Mouse (Mus musculus) megakaryocyte, embryonic 14.5 days (primary cell): ENCODE results near the gene Ctss. TPM values are rescaled to one million over a fixed set of nuclear protein-coding genes. Genes with fewer than 3 reads are reported as not detected.

Source experiments
- H3K27me3 ChIP-seq: replicated peaks from 2 replicates; pipeline ENCODE3; 2012; ENCODE audit warnings: inconsistent platforms
- H3K36me3 ChIP-seq: replicated peaks from 2 replicates; pipeline ENCODE3; 2012; ENCODE audit warnings: low read length, inconsistent platforms, mixed read lengths
- H3K4me1 ChIP-seq: 2 replicates; pipeline ENCODE4 v1.6.1; 2012; ENCODE audit warnings: inconsistent platforms
- H3K4me3 ChIP-seq: replicated peaks from 2 replicates; pipeline ENCODE3; 2012; ENCODE audit warnings: moderate library complexity, mild to moderate bottlenecking, inconsistent platforms
- H3K9me3 ChIP-seq: 2 replicates; pipeline ENCODE4 v1.6.1; 2012; ENCODE audit warnings: inconsistent platforms
- FLI1 ChIP-seq: IDR thresholded peaks from 2 replicates; pipeline ENCODE4 v1.6.1; 2012; ENCODE audit warnings: low read length, inconsistent platforms, mixed read lengths
- GATA1 ChIP-seq: IDR thresholded peaks from 3 replicates; pipeline ENCODE4 v1.6.1; 2012; ENCODE audit warnings: mixed read lengths, low read length, inconsistent platforms, borderline replicate concordance
- polyA plus RNA-seq: library from polyadenylated mRNA; stranded (reverse); fragments of >175 nt; gene quantifications from 2 replicates; pipeline ENCODE4 v1.2.3, GENCODE M21; 2012; ENCODE audit warnings: low replicate concordance; ENCODE audit not compliant: insufficient read depth

Ctss gene
- polyA plus RNA-seq, 1 experiment = 24.7 TPM

GRCm38 (mm10) chr3:95509348-95509747 is 17.2 kb upstream of the Ctss start:
- peaks cover 6% of the 10 kb centered on the region for H3K36me3 ChIP-seq
- no peak overlapping the region for H3K4me3 ChIP-seq
- 0 out of 2 replicates have a peak, but pooled peaks cover 4% of the 10 kb centered on the region for H3K9me3 ChIP-seq
- TF ChIP-seq FLI1 = no peak
- no peak for TF ChIP-seq GATA1
- H3K4me1 ChIP-seq = peaks cover 23% of the 10 kb centered on the region
- H3K27me3 ChIP-seq = no peaks in the 10 kb centered on the region

GRCm38 (mm10) chr3:95511611-95512180 is 14.9 kb upstream of the Ctss start:
- H3K4me1 ChIP-seq = peaks cover 22% of the 10 kb centered on the region
- 0 out of 2 replicates have a peak, but pooled peaks cover 4% of the 10 kb centered on the region for H3K9me3 ChIP-seq
- peaks cover 1% of the 10 kb centered on the region for H3K36me3 ChIP-seq
- TF ChIP-seq GATA1 = no peak
- peak overlapping the region; percentile 72 for H3K4me3 ChIP-seq
- H3K27me3 ChIP-seq = no peaks in the 10 kb centered on the region

GRCm38 (mm10) chr3:95516614-95517041 is 10.0 kb upstream of the Ctss start:
- 0 out of 2 replicates have a peak, but pooled peaks cover 4% of the 10 kb centered on the region for H3K9me3 ChIP-seq
- no peak for TF ChIP-seq FLI1
- TF ChIP-seq GATA1 = no peak
- H3K4me1 ChIP-seq = peaks cover 52% of the 10 kb centered on the region
- no peaks in the 10 kb centered on the region for H3K27me3 ChIP-seq
- H3K4me3 ChIP-seq = no peak overlapping the region
- no peaks in the 10 kb centered on the region for H3K36me3 ChIP-seq

GRCm38 (mm10) chr3:95517493-95517898 is 9.1 kb upstream of the Ctss start:
- peaks cover 4% of the 10 kb centered on the region for H3K27me3 ChIP-seq
- TF ChIP-seq FLI1 (no peak), GATA1 (no peak)
- peaks cover 51% of the 10 kb centered on the region for H3K4me1 ChIP-seq
- H3K36me3 ChIP-seq = no peaks in the 10 kb centered on the region
- H3K9me3 ChIP-seq = 0 out of 2 replicates have a peak, but pooled peaks cover 4% of the 10 kb centered on the region
- no peak overlapping the region for H3K4me3 ChIP-seq

- H3K36me3 ChIP-seq = no peaks in the 10 kb centered on the region
- no peaks in the 10 kb centered on the region for H3K9me3 ChIP-seq
- peaks cover 63% of the 10 kb centered on the region for H3K4me1 ChIP-seq
- no peak for TF ChIP-seq GATA1
- TF ChIP-seq FLI1 = no peak
- peaks cover 9% of the 10 kb centered on the region for H3K27me3 ChIP-seq
- peak overlapping the region; percentile 70 for H3K4me3 ChIP-seq
Observed at GRCm38 (mm10) chr3:95518891-95519290, 7.7 kb upstream of the Ctss start.

GRCm38 (mm10) chr3:95519315-95519714 is 7.3 kb upstream of the Ctss start:
- no peaks in the 10 kb centered on the region for H3K36me3 ChIP-seq
- peaks cover 11% of the 10 kb centered on the region for H3K27me3 ChIP-seq
- peaks cover 67% of the 10 kb centered on the region for H3K4me1 ChIP-seq
- H3K9me3 ChIP-seq = no peaks in the 10 kb centered on the region
- peak overlapping the region; percentile 69 for H3K4me3 ChIP-seq
- TF ChIP-seq GATA1 (no peak), FLI1 (no peak)

- Histone ChIP-seq H3K36me3 (no peaks in the 10 kb centered on the region), H3K9me3 (no peaks in the 10 kb centered on the region), H3K27me3 (peaks cover 17% of the 10 kb centered on the region), H3K4me3 (no peak overlapping the region), H3K4me1 (peaks cover 68% of the 10 kb centered on the region)
- no peak for TF ChIP-seq GATA1
- TF ChIP-seq FLI1 = no peak
Observed at GRCm38 (mm10) chr3:95520100-95520499, 6.5 kb upstream of the Ctss start.

GRCm38 (mm10) chr3:95521168-95521567 is 5.4 kb upstream of the Ctss start:
- H3K4me1 ChIP-seq = peaks cover 64% of the 10 kb centered on the region
- H3K4me3 ChIP-seq = peak overlapping the region; percentile 33
- H3K27me3 ChIP-seq = peaks cover 20% of the 10 kb centered on the region
- H3K36me3 ChIP-seq = no peaks in the 10 kb centered on the region
- no peak for TF ChIP-seq GATA1
- no peak for TF ChIP-seq FLI1
- H3K9me3 ChIP-seq = no peaks in the 10 kb centered on the region

GRCm38 (mm10) chr3:95523662-95524061 is 2.9 kb upstream of the Ctss start:
- Histone ChIP-seq H3K4me3 (peak overlapping the region; percentile 82), H3K27me3 (peaks cover 28% of the 10 kb centered on the region), H3K36me3 (no peaks in the 10 kb centered on the region), H3K4me1 (peaks cover 44% of the 10 kb centered on the region), H3K9me3 (no peaks in the 10 kb centered on the region)
- no peak for TF ChIP-seq GATA1
- TF ChIP-seq FLI1 = no peak

GRCm38 (mm10) chr3:95524673-95525072 is 1.9 kb upstream of the Ctss start:
- H3K27me3 ChIP-seq = peaks cover 36% of the 10 kb centered on the region

More at GRCm38 (mm10) chr3:95524673-95525072, 1.9 kb upstream of the Ctss start:
- TF ChIP-seq FLI1 (no peak), GATA1 (no peak)
- Histone ChIP-seq H3K36me3 (no peaks in the 10 kb centered on the region), H3K9me3 (no peaks in the 10 kb centered on the region), H3K4me3 (no peak overlapping the region), H3K4me1 (peaks cover 34% of the 10 kb centered on the region)
